Mouse (Mus musculus) subcutaneous adipose tissue, adult 2 months (tissue): Measurements from ENCODE around the gene Hsd3b1. TPM values are rescaled to one million over a fixed set of nuclear protein-coding genes. Genes with fewer than 3 reads are reported as not detected.

Source experiments
- polyA plus RNA-seq: library from polyadenylated mRNA; depleted of rRNA; stranded (reverse); fragments of >200 nt; gene quantifications from 2 replicates; pipeline ENCODE4 v1.2.3, GENCODE M21; 2012; ENCODE audit warnings: low replicate concordance; rRNA removed

Hsd3b1 gene
- polyA plus RNA-seq = 0.11 TPM in 1 of 2 replicates, not detected in the other

DNA sequence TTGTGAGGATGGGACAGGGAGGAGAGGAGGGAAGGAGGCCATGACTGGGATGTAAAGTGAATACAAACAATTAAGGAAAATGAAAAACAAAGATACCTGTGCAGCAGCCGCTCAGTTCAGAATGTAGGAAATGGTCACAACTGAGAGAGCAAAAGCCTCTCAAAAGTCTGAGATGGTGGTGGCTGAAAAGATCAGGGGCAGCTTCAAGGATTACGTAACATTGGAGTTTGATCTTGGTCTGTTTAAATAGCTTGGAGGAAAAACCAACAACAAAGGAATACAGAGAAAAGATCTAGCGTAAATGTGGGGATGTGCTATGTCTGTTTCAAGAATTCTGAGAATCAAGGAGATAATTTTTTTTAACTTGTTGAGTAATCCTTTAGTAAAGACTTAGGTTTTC, at the start of gene Hsd3b1:
Gene Hsd3b1 (minus strand): TSS at position 219 of the 400 bp plus-strand sequence.

DNA sequence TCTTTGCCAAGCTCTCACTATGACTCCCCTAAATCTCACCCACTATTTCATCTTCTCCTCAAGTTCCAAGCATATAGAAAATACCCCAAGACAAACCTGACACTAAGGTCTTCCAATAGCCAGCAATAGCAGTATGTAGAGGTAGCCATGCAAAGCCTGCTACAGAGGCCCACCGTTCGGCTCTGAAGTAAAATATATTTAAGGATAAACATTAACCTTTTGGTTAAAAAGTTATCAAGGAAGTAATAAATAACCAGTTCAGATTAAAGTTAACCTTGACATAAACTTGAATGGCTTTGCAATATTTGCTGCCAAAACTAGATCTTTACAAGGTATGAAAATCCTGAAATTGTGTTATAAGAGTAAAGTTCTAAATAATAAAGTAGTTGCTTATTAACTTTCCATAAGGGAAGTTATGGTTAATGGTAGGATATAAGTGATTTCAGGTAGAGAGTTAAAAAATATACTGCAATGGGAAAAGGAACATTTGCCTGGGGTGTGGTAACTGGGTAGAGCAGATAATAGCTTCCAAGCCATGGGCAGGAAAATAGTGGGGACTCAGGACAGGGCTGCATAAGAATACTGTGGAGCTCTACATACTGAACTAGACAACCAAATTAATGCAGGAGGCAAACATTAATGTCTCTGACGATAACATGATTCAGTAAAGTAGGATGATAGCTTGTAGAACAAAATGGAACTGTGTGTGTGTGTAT, 33.6 kb upstream of the Hsd3b1 start, which contains the start of gene Hao2:
Gene Hao2 (minus strand): TSS at position 183 of the 716 bp plus-strand sequence.

DNA sequence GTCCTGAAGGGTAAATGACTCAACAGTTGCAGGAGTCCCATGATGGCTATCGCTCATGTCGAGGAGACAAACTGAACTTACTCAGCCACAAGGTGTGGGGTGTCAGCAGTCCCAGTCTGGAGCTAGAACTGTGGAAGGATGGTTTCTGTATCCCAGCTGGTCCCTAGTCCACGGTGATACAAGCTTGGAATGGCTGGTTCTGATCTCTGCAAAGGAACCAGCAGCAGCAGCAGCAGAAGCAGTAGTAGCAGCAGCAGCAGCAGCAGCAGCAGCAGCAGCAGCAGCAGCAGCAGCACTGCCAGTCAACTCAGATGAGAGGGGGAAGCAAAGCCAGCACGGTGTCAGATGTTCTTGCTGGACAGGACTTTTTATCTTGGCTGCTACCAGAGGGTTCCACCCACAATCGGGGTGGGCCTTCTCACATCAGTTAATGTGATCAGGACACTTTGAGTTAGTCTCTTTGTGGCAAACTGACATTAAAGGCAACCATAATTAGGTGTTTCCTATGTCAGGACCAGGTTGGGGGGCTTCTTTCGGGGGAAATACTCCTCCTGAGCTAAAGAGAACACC, 45.4 kb downstream of the Hsd3b1 start, which contains the start of gene Hsd3b6:
Gene Hsd3b6 (minus strand): TSS at position 343 of the 570 bp plus-strand sequence.

Other genes starting within 250 kb of the Hsd3b1 start
- not detected in 2 replicates for gene Hsd3b5, start 229.5 kb downstream of the Hsd3b1 start, polyA plus RNA-seq
- not detected in 2 replicates for gene Hsd3b2, start 135.3 kb downstream of the Hsd3b1 start, polyA plus RNA-seq
- gene Hsd3b3, start 96.7 kb downstream of the Hsd3b1 start, polyA plus RNA-seq = not detected in 2 replicates
- gene Hsd3b6, start 45.4 kb downstream of the Hsd3b1 start, polyA plus RNA-seq = not detected in 2 replicates
- not detected in 2 replicates for gene Hao2, start 33.4 kb upstream of the Hsd3b1 start, polyA plus RNA-seq